Mouse (Mus musculus) midbrain, embryonic 15.5 days (tissue): ENCODE data around the gene Wnt9a. TPM values are rescaled to one million over a fixed set of nuclear protein-coding genes. Genes with fewer than 3 reads are reported as not detected.

Source experiments
- microRNA-seq: library from miRNA; unstranded; fragments of <30 nt; microRNA quantifications from one replicate; pipeline ENCODE4, GENCODE M21; 2016
- polyA plus RNA-seq: library from polyadenylated mRNA; unstranded; fragments of >200 nt; fragmentation: Nextera tagmentation; extraction: Ambion mirVana; gene quantifications from 2 replicates; pipeline ENCODE4 v1.2.1, GENCODE M21; 2015

Gene Wnt9a
- polyA plus RNA-seq, 1 experiment from 2014 or later, result 3.9 TPM

Small RNA genes within 50 kb of the gene (microRNA-seq; reads per million reads assigned to microRNA genes)
- gene Gm24756, result not detected

Other genes starting within 250 kb of the Wnt9a start
- 0.28 and 0.38 TPM in 2 replicates for gene Obscn, start 170.5 kb upstream of the Wnt9a start, polyA plus RNA-seq
- 7.2 and 8.7 TPM in 2 replicates for gene Iba57, start 143.2 kb upstream of the Wnt9a start, polyA plus RNA-seq
- 0.13 and 0.28 TPM in 2 replicates for gene Gjc2, start 123.7 kb upstream of the Wnt9a start, polyA plus RNA-seq
- 232 and 257 TPM in 2 replicates for gene Guk1, start 114.7 kb upstream of the Wnt9a start, polyA plus RNA-seq
- 89.8 and 93.2 TPM in 2 replicates for gene Mrpl55, start 104.4 kb upstream of the Wnt9a start, polyA plus RNA-seq
- 24.3 and 27.7 TPM in 2 replicates for gene 2310033P09Rik, start 98.6 kb upstream of the Wnt9a start, polyA plus RNA-seq
- gene Arf1, start 78.7 kb upstream of the Wnt9a start, polyA plus RNA-seq, result 645 TPM in 2 replicates
- 0.43 and 0.61 TPM in 2 replicates for gene Wnt3a, start 16.2 kb upstream of the Wnt9a start, polyA plus RNA-seq
- gene Prss38, start 68.7 kb downstream of the Wnt9a start, polyA plus RNA-seq, result 0.18 TPM in 1 of 2 replicates, not detected in the other
- gene Jmjd4, start 143.1 kb downstream of the Wnt9a start, polyA plus RNA-seq, result 19.2 and 20.5 TPM in 2 replicates
- gene Snap47, start 144.3 kb downstream of the Wnt9a start, polyA plus RNA-seq, result 539 and 549 TPM in 2 replicates
- 13.8 and 15.4 TPM in 2 replicates for gene Zfp867, start 165.5 kb downstream of the Wnt9a start, polyA plus RNA-seq
- 15.0 and 16.3 TPM in 2 replicates for gene Zkscan17, start 219.8 kb downstream of the Wnt9a start, polyA plus RNA-seq
- gene Nlrp3, start 234.6 kb downstream of the Wnt9a start, polyA plus RNA-seq, result 0.18 TPM in 1 of 2 replicates, not detected in the other